17 mouse cellular contexts compared by ENCODE assay signal in genomic region chr5:116408965-116409364, GRCm38 (mm10). TPM values are rescaled to one million over a fixed set of nuclear protein-coding genes. Genes with fewer than 3 reads are reported as not detected.
DNase-seq lines count a peak whose midpoint lies in the region; ATAC-seq lines count a peak whose summit lies in the region.
"Had no signal": no experiment of that assay in that cellular context is flagged by ENCODE, and none has a peak within 500 bp of the region (broad histone marks: within the 10 kb centered on the region; RNA-seq: fewer than 3 reads in every experiment).

No protein-coding gene starts in this region.

- H3K4me2 ChIP-seq in hindbrain, embryonic 11.5 days (replicated peaks; ENCODE audit: low read depth, low read length): no peak overlapping the region
- no peak overlapping the region for H3K4me2 ChIP-seq in hindbrain, embryonic 16.5 days (ENCODE audit: low read length)
- no peak overlapping the region for H3K4me2 ChIP-seq in midbrain, embryonic 11.5 days
- no peak overlapping the region for H3K4me2 ChIP-seq in stomach, embryonic 16.5 days (ENCODE audit: low read depth, low read length)
- H3K4me2 ChIP-seq: heart, embryonic 12.5 days; hindbrain, embryonic 15.5 days had no signal

- no peaks in the 10 kb centered on the region for H3K36me3 ChIP-seq in hindbrain, embryonic 11.5 days (ENCODE audit: control insufficient read depth, insufficient read depth, low read length)
- no peaks in the 10 kb centered on the region for H3K36me3 ChIP-seq in hindbrain, embryonic 16.5 days (ENCODE audit: control insufficient read depth, insufficient read depth, low read length)
- H3K36me3 ChIP-seq in midbrain, embryonic 10.5 days: no peaks in the 10 kb centered on the region
- no peaks in the 10 kb centered on the region for H3K36me3 ChIP-seq in midbrain, embryonic 11.5 days (ENCODE audit: control insufficient read depth, insufficient read depth, low read length)
- H3K36me3 ChIP-seq in stomach, embryonic 16.5 days (ENCODE audit: control insufficient read depth, insufficient read depth, low read length): no peaks in the 10 kb centered on the region
- H3K36me3 ChIP-seq: hindbrain, embryonic 15.5 days had no signal

- H3K9me3 ChIP-seq in hindbrain, embryonic 11.5 days (ENCODE audit: control insufficient read depth, low read length): no peaks in the 10 kb centered on the region
- no peaks in the 10 kb centered on the region for H3K9me3 ChIP-seq in hindbrain, embryonic 16.5 days (ENCODE audit: control insufficient read depth, low read length)
- no peaks in the 10 kb centered on the region for H3K9me3 ChIP-seq in midbrain, embryonic 10.5 days (replicated peaks)
- H3K9me3 ChIP-seq in midbrain, embryonic 11.5 days (ENCODE audit: control insufficient read depth, low read length): no peaks in the 10 kb centered on the region
- H3K9me3 ChIP-seq in stomach, embryonic 16.5 days (replicated peaks; ENCODE audit: control insufficient read depth, low read length): no peaks in the 10 kb centered on the region
- H3K9me3 ChIP-seq: heart, embryonic 12.5 days; hindbrain, embryonic 15.5 days had no signal

- 57% methylated on average over 9 of the region's 9 CpGs for WGBS in hindbrain, embryonic 11.5 days
- 66% methylated on average over 9 of the region's 9 CpGs for WGBS in hindbrain, embryonic 16.5 days
- WGBS in midbrain, embryonic 10.5 days: 61% methylated on average over 9 of the region's 9 CpGs
- 63% methylated on average over 9 of the region's 9 CpGs for WGBS in midbrain, embryonic 11.5 days
- WGBS in stomach, embryonic 16.5 days: 64% methylated on average over 9 of the region's 9 CpGs

- no peak overlapping the region for H3K4me3 ChIP-seq in hindbrain, embryonic 11.5 days (ENCODE audit: low read depth, low read length)
- no peak overlapping the region for H3K4me3 ChIP-seq in hindbrain, embryonic 16.5 days (ENCODE audit: low read length)
- no peak overlapping the region for H3K4me3 ChIP-seq in midbrain, embryonic 10.5 days
- H3K4me3 ChIP-seq in midbrain, embryonic 11.5 days (ENCODE audit: low read depth, low read length): no peak overlapping the region
- no peak overlapping the region for H3K4me3 ChIP-seq in stomach, embryonic 16.5 days (replicated peaks; ENCODE audit: low read length)
- H3K4me3 ChIP-seq: heart, embryonic 12.5 days; hindbrain, embryonic 15.5 days; left cerebral cortex, adult 2 months had no signal

- no peak overlapping the region for H3K27ac ChIP-seq in hindbrain, embryonic 11.5 days (ENCODE audit: low read depth, low read length)
- H3K27ac ChIP-seq in hindbrain, embryonic 16.5 days (ENCODE audit: low read depth, low read length): no peak overlapping the region
- peak overlapping the region; percentile 78 for H3K27ac ChIP-seq in midbrain, embryonic 10.5 days (replicated peaks)
- H3K27ac ChIP-seq in midbrain, embryonic 11.5 days (ENCODE audit: low read depth, low read length): no peak overlapping the region
- H3K27ac ChIP-seq in stomach, embryonic 16.5 days (ENCODE audit: low read length): peak overlapping the region; percentile 98
- H3K27ac ChIP-seq: hindbrain, embryonic 15.5 days; left cerebral cortex, adult 2 months had no signal

- ATAC-seq in hindbrain, embryonic 11.5 days (ENCODE audit: low FRiP score): no peak
- no peak for ATAC-seq in hindbrain, embryonic 16.5 days
- no peak for ATAC-seq in midbrain, embryonic 11.5 days (ENCODE audit: low FRiP score)
- no peak for ATAC-seq in stomach, embryonic 16.5 days (ENCODE audit: insufficient read depth, low FRiP score)
- no peak for ATAC-seq in inflammation-experienced regulatory T-cells, adult 6 months
- ATAC-seq: forebrain, embryonic 14.5 days had no signal

- no peak overlapping the region for H3K9ac ChIP-seq in hindbrain, embryonic 11.5 days (ENCODE audit: low read depth, low read length)
- no peak overlapping the region for H3K9ac ChIP-seq in hindbrain, embryonic 16.5 days (ENCODE audit: low read depth, low read length)
- no peak overlapping the region for H3K9ac ChIP-seq in midbrain, embryonic 11.5 days (ENCODE audit: low read length)
- H3K9ac ChIP-seq in stomach, embryonic 16.5 days (ENCODE audit: low read length): no peak overlapping the region
- H3K9ac ChIP-seq: heart, embryonic 12.5 days; hindbrain, embryonic 15.5 days had no signal

- H3K27me3 ChIP-seq in hindbrain, embryonic 11.5 days (ENCODE audit: control insufficient read depth, insufficient read depth, low read length): no peaks in the 10 kb centered on the region
- no peaks in the 10 kb centered on the region for H3K27me3 ChIP-seq in hindbrain, embryonic 16.5 days (replicated peaks; ENCODE audit: control insufficient read depth, insufficient read depth, low read length)
- H3K27me3 ChIP-seq in midbrain, embryonic 10.5 days (ENCODE audit: low read depth, poor library complexity, severe bottlenecking): no peaks in the 10 kb centered on the region
- H3K27me3 ChIP-seq in midbrain, embryonic 11.5 days (ENCODE audit: control insufficient read depth, insufficient read depth, low read length): no peaks in the 10 kb centered on the region
- no peaks in the 10 kb centered on the region for H3K27me3 ChIP-seq in stomach, embryonic 16.5 days (ENCODE audit: control insufficient read depth, insufficient read depth, low read length)
- H3K27me3 ChIP-seq: CH12.LX; heart, embryonic 12.5 days; hindbrain, embryonic 15.5 days; megakaryocyte, embryonic 14.5 days had no signal

- peak; percentile 44 for DNase-seq in adrenal gland, postnatal 10 days
- DNase-seq in adrenal gland, postnatal 4 days (ENCODE audit: low spot score in 2 of 2): no peak
- peak; percentile 30 for DNase-seq in hindbrain, embryonic 11.5 days (ENCODE audit: low spot score)
- no peak for DNase-seq in midbrain, embryonic 10.5 days (ENCODE audit: low spot score)
- DNase-seq in midbrain, embryonic 11.5 days (ENCODE audit: low spot score, missing footprints): no peak
- DNase-seq: cerebellum, postnatal 14 days; gastrocnemius, postnatal 25 days; thymus, postnatal 4 days had no signal

- H3K4me1 ChIP-seq in hindbrain, embryonic 11.5 days (replicated peaks; ENCODE audit: control insufficient read depth, insufficient read depth, low read length): no peaks in the 10 kb centered on the region; the same call in 1 of the 2 replicates
- H3K4me1 ChIP-seq in hindbrain, embryonic 16.5 days (ENCODE audit: control insufficient read depth, insufficient read depth, low read depth, low read length): peaks cover 13% of the 10 kb centered on the region
- H3K4me1 ChIP-seq in midbrain, embryonic 10.5 days: peaks cover 61% of the 10 kb centered on the region
- H3K4me1 ChIP-seq in midbrain, embryonic 11.5 days (ENCODE audit: control insufficient read depth, insufficient read depth, low read length): peaks cover 23% of the 10 kb centered on the region
- H3K4me1 ChIP-seq in stomach, embryonic 16.5 days (ENCODE audit: control insufficient read depth, insufficient read depth, low read length): peaks cover 38% of the 10 kb centered on the region
- H3K4me1 ChIP-seq: megakaryocyte, embryonic 14.5 days had no signal

RNA-seq across cellular contexts. Expression of gene Hspb8, which starts 13.7 kb away (rescaled TPM):
- 10 to 100 TPM; 39.3 to 41.3 TPM for total RNA-seq in adrenal gland, postnatal 10 days (2021)
- 10 to 100 TPM; 31.0 to 39.1 TPM for total RNA-seq in adrenal gland, postnatal 4 days (2021)
- polyA plus RNA-seq in hindbrain, embryonic 11.5 days (2014; fragmentation: Nextera tagmentation; extraction: Ambion mirVana): 6.5 and 7.5 TPM in 2 replicates
- 8.9 and 9.4 TPM in 2 replicates for polyA plus RNA-seq in hindbrain, embryonic 16.5 days (2015; fragmentation: Nextera tagmentation; extraction: Ambion mirVana)
- polyA plus RNA-seq in midbrain, embryonic 10.5 days (2016; fragmentation: Nextera tagmentation; extraction: Ambion mirVana): 6.9 and 7.5 TPM in 2 replicates
- 5.5 and 6.1 TPM in 2 replicates for polyA plus RNA-seq in midbrain, embryonic 11.5 days (2014; fragmentation: Nextera tagmentation; extraction: Ambion mirVana)
- 35.8 and 38.5 TPM in 2 replicates for polyA plus RNA-seq in stomach, embryonic 16.5 days (2015; fragmentation: Nextera tagmentation; extraction: Ambion mirVana)
- polyA plus RNA-seq in inflammation-experienced regulatory T-cells, adult 6 months (2017; shearing (Covaris generic)): not detected
- total RNA-seq: CH12.LX had no signal

Comparison
In these comparisons a context has a peak if more than half of its experiments do, and no peak if none do; other contexts are left out.
1. DNase-seq: peak in adrenal gland, postnatal 10 days (single experiment) and hindbrain, embryonic 11.5 days (single experiment); none in adrenal gland, postnatal 4 days (0 of 2), midbrain, embryonic 10.5 days (single experiment) and midbrain, embryonic 11.5 days (single experiment).
2. H3K27ac ChIP-seq: peak in midbrain, embryonic 10.5 days (single experiment) and stomach, embryonic 16.5 days (single experiment); none in hindbrain, embryonic 11.5 days (single experiment), hindbrain, embryonic 16.5 days (single experiment) and midbrain, embryonic 11.5 days (single experiment).